Mouse (Mus musculus): ENCODE data around the gene Rab11fip5. TPM values are rescaled to one million over a fixed set of nuclear protein-coding genes. Genes with fewer than 3 reads are reported as not detected.
A peak's percentile ranks its signal among the peaks of the same experiment; 100 is the strongest.

Gene Rab11fip5
- polyA plus RNA-seq, 2 experiments from 2014 or later: 0.14 to 0.42 TPM

DNA sequence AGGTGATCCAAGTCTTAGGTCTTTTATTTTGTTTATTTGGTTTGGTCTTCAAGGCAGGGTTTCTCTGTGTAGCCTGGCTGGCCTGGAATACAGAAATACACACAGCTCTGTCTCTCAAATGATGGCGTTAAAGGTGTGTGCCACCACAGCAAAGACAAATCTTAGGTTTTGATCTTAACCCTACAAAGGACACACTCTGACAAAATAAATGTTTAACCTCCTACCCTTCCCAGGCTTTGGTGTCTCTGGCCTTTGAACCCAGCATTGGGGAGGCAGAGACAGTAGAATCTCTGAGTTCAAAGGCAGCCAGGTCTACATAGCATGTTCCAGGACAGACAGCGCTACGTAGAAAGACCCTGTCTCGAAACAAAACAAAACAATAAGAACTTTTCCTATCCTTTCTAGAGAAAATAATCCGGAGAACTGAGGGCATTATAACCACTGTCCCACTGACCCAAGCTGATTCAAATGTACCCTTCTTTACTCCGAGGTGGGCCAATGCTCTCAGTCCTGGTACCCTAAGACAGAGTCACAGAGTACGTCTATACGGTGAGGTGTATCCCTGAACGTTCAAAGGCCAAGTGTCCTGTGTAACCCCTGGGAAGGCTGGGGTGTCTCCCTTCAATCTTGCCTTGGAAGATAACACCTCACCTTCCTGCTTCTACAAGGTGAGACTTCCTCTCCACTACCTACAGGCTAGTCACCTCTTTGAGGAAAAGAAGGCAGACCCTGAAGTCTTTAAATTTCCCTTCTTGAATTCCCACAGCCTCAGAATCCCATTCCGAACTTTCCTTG is 1.2 kb downstream of the Rab11fip5 start:
- no peak for ATAC-seq

DNA sequence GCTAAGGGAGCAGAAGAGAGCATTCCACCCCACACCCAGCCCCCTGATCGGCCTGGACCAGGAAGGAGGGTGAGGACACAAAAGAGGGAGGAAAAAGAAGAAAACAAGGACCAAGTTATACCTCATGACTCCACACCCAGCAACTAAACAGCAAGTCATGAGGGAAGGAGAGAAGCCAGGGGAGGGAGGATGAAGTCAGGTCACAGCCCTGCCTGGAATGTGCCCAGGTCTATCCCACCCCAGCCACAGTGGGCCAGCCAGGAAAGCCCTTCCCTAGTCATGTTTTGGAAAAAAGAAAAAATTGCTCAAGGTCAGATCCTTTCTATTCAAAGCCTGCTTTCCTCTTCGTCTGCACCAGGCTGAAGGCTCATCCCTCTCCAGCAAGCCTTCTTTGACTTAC is 1.9 kb downstream of the Rab11fip5 start:
- ATAC-seq: no peak

DNA sequence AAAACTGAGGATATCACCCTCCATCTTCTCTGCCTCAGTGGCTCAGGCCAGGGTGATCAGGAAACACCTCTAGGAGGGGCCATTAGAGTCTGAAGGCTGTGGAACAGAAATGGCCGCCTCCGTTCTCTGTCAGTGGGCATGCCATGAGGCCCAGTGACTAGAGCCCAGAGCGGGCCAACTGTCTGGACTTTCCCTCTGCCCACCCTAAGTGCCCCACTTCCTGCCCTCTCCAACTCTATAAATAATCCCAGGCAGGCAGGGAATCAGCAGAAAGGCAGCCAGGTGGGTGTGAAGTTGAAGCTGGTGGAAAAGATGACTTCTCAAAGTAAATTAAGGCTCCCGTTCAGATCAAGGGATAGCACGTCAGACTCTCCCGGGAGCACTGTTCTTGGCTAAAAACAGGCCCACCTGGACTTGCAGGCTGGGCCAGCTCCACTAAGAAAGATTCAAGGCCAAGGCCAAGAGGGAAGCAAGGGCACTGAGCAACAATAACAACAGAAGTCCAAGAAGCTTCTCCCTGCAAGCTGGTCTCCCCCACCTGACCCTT is 2.5 kb downstream of the Rab11fip5 start:
- no peak for ATAC-seq

DNA sequence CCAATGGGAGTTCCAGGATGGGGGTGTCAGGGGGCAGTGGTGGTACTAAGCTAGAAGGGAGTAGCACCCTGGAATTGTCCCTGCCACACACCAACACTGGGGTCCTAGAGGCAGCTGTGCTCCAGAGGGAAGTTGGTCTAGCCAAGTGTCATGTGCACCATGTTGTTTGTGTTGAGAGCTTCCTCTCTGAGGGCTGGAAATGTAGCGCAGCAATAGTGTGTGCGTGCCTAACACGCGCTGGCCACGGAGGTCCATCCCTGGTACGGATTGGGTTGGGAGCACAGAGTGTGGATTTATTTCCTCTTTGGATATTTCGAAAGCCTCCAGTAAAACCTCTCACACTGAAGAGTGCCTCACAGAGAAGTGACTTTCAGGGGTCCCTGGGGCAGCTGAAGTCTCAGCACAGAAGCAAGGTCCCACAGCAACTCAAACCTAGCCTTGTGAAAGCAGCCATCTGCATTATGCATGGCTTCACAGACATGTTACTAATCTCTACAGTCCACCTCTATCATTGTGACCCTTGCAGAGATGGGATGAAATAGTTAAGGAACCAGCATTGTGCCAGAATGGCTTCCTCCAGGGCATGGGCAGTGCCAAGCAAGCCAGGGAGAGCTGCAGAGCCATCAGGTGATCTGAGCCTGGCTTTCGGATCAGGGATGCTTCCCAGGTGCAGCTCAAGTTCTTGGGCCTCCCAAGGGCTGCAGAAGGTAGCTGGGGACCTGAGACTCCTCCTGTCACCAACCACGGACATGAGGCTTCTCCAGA is 3.6 kb downstream of the Rab11fip5 start:
- no peak for ATAC-seq

DNA sequence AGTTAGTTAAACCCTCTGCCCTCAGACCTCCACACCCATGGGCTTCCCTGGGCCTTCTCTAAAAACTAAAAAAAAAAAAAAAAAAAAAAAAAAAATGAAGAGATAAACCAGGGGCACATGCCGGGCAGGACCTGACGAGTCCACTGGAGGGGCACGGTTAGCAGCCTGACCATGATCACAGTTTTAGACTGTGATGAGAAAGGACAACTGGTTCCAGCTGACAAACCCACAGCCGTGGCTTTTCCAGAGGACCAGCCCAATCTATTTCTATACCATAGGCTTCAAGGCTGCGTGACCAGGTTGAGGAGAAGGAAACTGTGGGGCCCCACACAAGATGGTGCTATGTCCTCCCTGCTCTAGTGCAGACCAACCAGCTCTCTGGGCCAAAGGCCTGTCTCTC is 4.4 kb downstream of the Rab11fip5 start:
- no peak for ATAC-seq

DNA sequence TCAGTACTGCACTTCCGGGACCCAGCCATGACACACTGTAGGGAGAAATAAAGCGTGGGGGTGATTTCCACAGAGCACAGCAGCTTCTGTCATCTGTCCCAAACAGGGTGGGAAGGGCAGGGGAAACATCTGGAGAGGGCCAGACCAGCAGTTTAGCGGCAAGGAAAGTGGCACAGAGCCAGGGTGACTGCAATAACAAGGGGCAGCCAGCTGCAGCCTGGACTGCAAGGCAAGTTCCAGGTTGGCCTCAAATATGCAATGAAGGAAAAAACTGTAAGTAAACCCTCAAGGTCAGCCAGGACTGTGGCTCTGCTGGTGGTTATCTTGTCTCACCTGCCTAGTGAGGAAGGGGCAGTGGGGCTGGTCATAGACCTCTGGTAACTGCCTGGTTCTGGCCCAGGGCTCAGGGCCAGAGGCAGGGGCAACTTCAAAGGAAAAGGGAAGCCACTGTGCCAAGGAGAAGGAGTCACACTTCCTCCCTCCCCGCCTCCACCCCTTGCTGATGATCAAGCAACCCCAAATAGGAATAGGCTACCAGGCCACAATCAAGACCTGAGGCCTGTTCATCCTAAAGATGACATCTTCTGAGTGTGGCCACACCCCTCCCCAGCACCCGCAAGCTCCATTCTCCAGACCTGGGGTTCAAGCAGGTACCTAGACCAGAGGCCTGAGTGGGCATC is 5.1 kb downstream of the Rab11fip5 start:
- no peak for ATAC-seq

DNA sequence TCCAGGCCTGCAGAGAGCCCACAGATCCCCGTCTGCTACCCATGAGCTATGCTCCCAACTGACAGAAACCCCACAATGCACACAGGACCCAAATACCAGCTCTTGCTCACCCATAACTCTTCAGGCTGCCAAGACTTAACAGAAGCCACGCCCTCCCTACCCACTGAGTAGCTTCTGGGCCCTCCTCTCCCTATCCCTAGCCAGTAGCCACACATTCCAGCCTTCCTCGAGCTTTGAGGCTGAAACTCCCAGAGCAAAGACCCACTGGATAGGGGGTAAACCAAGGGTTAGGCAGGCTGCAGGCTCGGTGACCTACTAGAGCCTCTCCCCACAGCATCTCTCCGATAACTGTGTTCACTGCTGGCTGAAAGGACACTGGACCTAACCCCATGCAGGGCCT is 5.7 kb downstream of the Rab11fip5 start:
- no peak for ATAC-seq

DNA sequence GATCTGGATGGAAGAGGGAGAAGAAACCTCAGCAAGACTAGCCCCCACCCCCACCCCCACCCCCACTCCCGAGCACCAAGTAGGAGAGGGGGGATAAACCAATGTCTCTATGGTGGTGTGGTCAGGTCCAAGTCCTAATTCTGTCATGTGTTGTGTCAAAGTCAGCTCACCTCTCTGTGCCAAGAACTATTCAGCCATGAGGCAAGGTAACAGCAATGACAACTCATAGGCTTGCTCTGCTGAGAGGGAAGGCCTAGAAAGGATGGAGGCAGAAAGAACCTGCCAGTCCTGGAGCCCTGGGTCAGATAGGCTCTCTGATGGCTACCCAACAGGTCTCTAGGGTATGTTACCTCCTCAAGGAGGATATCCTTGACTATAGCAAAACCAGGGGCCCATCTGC is 6.3 kb downstream of the Rab11fip5 start:
- no peak for ATAC-seq

DNA sequence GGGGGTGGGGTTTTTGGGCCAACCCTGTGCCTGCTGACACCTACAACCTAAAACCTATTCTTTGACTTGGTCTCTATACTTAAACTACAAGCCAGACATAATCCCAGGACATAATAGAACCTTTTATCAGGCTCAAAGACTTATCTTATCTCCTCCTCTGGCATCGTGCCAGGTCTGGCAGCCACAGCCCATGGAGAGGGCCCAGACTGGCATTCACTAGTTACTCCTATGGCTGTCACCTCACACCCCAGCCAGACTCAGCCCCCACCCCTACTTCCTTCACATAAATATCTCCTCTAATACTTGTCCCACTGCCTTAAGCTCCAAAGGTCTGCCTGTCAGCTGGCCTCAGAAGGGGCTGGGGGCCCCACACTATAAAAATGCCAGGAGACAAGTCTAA is 8.0 kb downstream of the Rab11fip5 start:
- no peak for ATAC-seq

DNA sequence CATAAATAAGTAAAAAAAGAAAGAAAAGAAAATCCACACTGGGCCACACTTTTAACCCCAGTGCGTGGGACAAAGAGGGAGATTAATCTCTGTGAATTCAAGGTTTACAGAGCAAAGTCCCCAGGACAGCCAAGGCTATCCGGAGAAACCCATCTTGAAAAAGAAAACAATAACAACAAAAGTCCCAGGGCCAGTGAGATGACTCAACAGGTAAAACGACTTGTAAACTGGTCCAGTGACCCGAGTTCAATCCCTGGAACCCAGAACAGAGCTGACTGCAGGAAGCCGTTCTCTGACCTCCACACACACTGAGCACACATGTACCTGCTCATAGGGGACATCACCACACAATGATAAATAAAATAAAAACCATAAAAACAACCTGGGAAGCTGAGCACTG is 10.0 kb downstream of the Rab11fip5 start:
- no peak for ATAC-seq

DNA sequence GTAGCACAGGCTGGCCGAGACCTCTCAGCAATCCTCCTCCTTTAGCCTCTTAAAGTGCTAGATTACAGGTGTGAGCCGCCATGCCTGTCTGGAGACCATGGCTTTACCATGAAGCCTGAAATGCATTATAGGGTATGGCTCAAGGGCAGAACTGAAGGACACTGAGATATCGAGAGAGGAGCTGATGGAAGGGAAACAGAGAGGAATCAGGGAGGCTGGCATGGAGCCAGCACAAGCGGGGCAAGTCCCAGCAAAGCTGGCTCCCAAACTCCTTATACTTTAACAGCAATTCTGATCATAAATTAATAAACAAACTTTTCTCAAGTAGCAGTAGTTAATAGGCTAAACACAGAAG is 10.6 kb downstream of the Rab11fip5 start:
- no peak for ATAC-seq

DNA sequence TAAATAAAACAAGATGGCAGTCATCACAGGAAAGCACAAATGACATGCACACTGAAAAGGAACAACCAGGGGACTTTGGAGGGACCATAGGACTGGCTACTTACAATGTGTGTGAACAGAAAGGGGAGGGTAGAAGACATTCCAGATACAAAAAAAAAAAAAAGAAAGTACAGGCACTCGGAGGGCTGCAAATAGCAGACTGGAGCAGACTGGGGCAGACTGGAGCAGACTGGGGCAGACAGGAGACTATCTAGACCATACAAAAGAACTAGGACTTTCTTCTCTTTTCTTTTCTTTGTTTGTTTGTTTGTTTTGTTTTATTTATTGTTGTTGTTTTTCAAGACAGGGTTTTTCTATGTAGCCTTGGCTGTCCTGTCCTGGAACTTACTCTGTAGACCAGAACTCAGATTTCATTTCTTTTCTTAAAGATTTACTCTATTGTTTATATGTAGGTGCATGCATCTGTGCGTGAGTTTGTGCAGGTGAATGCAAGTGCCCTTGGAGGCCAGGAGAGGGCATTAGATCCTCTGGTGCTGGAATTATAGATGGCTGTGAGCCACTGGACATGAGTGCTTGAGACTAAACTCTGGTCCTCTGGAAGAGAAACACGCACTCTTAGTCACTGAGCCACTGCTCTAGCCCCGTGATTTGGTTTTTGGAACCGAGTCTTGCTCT is 11.1 kb downstream of the Rab11fip5 start:
- no peak for ATAC-seq

DNA sequence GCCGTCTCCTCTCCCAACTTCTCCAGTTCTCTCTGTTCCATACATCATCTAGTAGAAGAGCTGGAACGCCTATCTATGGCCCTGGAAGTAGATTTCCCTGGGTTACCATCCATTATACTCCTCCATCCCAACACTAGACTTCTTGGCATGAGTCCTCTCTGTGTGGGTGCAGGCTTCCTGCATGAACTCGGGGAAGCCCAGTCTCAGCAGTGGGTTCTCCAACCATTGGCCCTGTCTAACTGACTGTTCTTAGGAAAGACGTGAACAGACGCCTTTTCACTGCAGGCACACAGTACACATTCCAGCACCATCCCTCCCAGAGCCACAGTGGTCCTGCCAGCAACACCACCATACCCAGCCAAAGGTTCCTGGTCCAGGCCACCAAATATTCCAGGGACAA is 11.8 kb downstream of the Rab11fip5 start:
- no peak for ATAC-seq

DNA sequence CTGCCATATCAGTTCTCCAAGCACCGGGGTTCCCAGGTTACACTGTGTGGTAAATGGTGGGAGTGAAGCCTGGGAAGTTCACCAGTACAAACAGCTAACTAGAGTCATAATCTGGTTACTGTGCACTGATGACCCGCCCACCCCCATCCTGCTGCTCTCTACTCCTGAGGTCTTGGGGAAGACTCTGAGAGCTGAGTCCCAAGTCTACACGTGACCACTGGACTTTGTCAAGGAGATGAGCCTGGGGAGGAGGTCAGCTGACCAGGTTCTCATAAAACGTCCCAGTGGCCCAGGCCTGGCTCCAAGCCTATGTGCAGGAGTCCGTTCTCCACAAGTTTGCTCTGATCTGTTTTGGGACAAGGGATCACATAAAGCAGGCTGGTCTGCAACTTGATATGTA is 14.1 kb downstream of the Rab11fip5 start:
- no peak for ATAC-seq

DNA sequence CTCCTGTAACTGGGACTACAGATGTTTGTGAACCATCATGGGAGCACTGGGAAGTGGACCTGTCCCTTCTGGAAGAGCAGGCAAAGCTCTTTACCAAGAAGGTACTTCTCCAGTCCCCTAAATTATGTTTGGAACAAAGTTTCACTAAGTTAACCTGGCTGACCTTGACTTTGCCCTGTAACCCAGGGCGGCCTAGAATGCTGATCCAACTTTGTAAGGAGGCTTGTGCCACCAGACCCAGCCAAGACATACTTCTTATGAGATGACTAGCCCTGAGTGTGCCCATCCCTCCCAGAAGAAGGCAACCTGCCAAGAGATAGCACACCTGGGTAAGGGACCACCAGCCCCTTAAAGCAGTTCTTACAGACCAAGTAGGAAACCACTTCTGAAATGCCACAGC is 15.6 kb downstream of the Rab11fip5 start:
- no peak for ATAC-seq

DNA sequence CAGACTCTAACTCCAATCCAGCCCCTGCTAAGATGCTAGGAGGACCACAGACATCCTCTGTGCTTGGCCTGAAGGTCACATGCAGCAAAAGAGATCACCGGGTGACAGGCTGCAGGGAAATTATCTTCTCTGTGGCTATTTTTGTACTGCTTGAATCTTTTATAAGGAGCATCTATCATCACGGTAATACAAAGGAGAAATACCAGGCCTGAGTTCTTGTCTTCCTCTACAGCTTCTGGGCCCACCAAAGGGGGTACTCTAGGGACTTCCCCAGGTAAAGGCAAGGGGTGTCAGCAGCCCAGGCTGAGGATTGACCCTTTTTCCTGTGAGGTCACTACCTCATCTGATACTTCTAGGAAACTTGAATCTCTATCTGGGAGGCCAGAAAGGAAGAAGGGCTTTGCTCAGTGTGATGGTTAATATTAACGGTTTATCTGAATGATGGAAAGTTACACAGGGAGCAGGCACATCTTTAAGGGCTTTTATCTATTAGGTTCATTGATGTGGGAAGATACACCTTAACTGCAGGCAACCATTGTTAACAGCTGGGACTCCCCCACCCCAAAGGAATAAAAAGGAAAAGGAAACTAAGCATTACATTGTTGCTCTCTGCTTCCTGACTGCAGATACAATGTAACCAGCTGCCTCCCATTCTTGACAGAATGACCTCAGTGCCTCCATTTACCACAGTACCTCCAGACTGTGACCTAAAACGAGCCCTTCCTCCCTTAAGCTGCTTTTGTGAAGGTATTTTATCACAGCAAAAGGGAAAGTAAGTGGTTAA is 17.6 kb downstream of the Rab11fip5 start:
- peak; percentile 68 for ATAC-seq

DNA sequence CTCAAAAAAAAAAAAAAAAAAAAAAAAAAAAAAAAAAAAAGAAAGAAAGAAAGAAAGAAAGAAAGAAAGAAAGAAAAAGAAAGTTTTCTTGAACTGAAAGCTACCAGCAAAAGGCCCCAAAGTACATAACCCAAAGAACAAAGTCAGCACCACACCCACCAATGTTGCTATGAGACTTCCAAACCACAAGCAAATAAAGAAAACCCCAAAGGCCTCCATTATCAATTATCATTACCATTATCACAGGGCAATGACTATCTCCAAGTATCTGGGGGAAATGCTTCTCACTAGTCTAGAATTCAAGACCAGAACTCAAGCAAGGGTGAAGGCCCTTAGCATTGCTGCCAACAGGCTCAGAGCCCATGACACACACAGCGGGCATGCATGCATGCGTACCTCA is 18.7 kb downstream of the Rab11fip5 start:
- ATAC-seq: peak; percentile 53

DNA sequence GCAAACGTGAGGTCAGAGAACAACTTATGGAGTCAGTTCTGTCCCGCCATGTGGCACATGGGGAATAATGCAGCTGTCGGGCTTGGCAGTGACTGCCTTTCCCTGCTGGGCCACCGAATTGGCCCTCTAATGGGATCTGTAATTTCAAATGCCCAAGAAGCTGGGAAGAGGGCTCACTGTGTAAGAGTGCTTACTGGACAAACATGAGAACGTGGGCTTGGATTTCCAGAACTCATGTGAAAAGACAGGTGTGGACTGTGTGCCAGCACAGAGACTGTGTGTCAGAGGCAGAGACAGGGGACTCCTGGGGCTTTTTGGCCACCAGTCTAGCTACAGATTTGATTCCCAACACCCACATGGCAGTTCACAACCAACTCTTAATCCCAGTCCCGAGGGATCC is 19.7 kb downstream of the Rab11fip5 start:
- ATAC-seq: no peak

DNA sequence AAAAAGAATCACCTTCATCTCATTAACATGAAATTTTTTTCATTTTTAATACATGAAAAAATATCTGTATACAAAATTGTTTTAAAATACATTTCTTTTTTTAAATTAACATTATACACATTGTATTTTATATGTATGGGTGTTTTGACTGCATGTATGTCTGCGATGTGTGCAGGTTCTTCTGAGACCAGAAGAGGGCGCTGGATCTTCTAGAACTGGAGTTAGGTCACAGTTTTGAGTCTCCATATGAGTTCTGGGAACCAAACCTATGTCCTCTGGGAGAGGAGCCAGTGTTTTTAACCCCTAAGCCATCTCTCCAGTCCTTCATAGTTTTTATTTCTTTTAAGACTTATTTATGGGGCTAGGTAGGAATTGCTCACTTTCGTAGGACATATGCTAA is 20.7 kb downstream of the Rab11fip5 start:
- no peak for ATAC-seq

DNA sequence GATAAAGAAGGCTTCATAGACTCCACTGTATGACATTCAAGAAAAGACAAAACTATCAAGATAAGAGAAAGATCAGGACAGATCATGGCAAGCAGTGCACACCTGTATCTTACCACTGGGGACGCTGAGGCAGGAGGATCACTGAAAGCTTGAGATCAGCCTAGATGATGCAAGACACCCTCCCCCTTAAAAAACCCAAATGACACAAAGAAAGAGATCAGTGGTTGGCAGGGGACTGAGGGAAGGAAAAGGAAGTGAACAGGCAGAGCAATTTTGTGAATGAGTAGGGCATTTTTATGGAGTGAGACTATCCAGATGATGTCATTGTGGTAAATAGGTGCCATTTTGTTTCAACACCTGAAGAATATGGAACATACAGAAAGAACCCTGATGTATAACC is 24.3 kb downstream of the Rab11fip5 start:
- no peak for ATAC-seq

DNA sequence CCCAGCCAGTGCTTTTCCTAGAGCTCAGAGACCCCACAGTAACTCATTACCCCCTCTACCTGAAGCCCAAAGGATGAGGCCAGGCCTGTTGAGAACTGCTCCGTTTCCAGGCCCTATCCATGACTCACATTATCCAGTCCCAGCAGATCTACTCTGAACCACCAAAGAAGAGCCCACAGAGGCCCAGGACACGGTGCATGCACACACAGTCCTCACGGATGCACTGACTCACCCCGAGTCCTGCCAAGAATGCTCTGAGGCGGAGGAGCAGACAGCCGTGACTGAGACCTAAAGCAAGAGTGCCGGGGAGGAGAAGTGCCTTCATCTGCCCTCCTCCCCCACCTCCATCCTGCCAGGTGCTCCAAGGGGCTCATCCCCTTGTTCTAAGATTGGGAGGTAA is 25.2 kb downstream of the Rab11fip5 start:
- ATAC-seq: no peak

DNA sequence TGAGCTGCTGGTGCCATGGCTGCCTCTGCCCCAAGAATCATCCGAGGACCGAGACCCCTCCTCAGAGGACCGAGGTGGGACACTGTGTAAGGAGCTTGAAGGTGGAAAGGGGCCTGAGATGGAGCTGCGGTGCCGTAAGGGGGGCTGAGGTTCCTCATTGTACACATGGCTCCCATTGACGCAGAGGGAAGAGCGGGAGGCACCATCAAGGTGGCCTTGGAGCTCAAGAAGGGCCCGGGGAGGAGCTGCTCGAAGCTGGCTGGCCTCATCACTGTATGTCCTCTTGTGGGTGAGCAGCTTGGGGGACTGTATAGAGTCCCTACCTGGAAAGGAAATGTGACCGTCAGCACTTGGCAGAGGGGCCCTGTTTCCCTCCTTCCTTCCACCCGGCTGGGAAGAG is 26.3 kb downstream of the Rab11fip5 start:
- ATAC-seq: no peak

Measured in CD4-positive, CD25-positive, alpha-beta regulatory T cell, adult 4 months (primary cell).